Mouse (Mus musculus) C2C12 (cell line): ENCODE data around the gene Gm8994. TPM values are rescaled to one million over a fixed set of nuclear protein-coding genes. Genes with fewer than 3 reads are reported as not detected.

Experiments used
- H3K27me3 ChIP-seq: one replicate; pipeline ENCODE4 v1.6.1; 2011; ENCODE audit not compliant: control insufficient read depth, insufficient read depth, insufficient read length
- H3K36me3 ChIP-seq: one replicate; pipeline ENCODE4 v1.6.1; 2011; ENCODE audit not compliant: control insufficient read depth, insufficient read depth
- H3K4me3 ChIP-seq: one replicate; pipeline ENCODE4 v1.5.1; 2011; ENCODE audit warnings: mild to moderate bottlenecking, control low read depth; ENCODE audit not compliant: poor library complexity, insufficient read depth, severe bottlenecking
- H3K79me2 ChIP-seq: one replicate; pipeline ENCODE4 v1.6.1; 2011; ENCODE audit not compliant: control insufficient read depth, insufficient read depth
- H3K79me3 ChIP-seq: one replicate; pipeline ENCODE4 v1.6.1; 2011; ENCODE audit warnings: low read depth, control low read depth
- H3ac ChIP-seq: one replicate; pipeline ENCODE3; 2011; ENCODE audit warnings: low read depth; ENCODE audit not compliant: control insufficient read depth, insufficient read length
- CEBPB ChIP-seq: IDR thresholded peaks from one replicate; pipeline ENCODE4 v1.6.1; 2011; ENCODE audit warnings: low read depth, mild to moderate bottlenecking, control low read depth, moderate library complexity
- CTCF ChIP-seq: IDR thresholded peaks from one replicate; pipeline ENCODE4 v1.5.1; 2011; ENCODE audit not compliant: control insufficient read depth, insufficient read depth, insufficient read length
- FOSL1 ChIP-seq: IDR thresholded peaks from one replicate; pipeline ENCODE4 v1.8.0; 2011; ENCODE audit warnings: mild to moderate bottlenecking, low read length; ENCODE audit not compliant: poor library complexity, insufficient read depth, severe bottlenecking
- MAX ChIP-seq: IDR thresholded peaks from one replicate; pipeline ENCODE4 v1.6.1; 2011; ENCODE audit warnings: mild to moderate bottlenecking, control low read depth
- MYOD1 ChIP-seq: IDR thresholded peaks from one replicate; pipeline ENCODE4 v1.6.1; 2011; ENCODE audit warnings: low read depth; ENCODE audit not compliant: control insufficient read depth, insufficient read length
- MYOG ChIP-seq: IDR thresholded peaks from one replicate; pipeline ENCODE4 v1.6.1; 2011; ENCODE audit not compliant: control insufficient read depth, insufficient read length; ENCODE audit errors: extremely low read depth
- USF1 ChIP-seq: IDR thresholded peaks from one replicate; pipeline ENCODE4 v1.6.1; 2011; ENCODE audit warnings: low read depth, mild to moderate bottlenecking, control low read depth, moderate library complexity
- polyA plus RNA-seq: library from polyadenylated mRNA; unstranded; fragments of >200 nt; fragmentation: generic; extraction: Trizol; gene quantifications from one replicate; pipeline ENCODE4 v1.2.1, GENCODE M21; 2012; ENCODE audit warnings: missing spikeins

The Gm8994 gene
- polyA plus RNA-seq, 1 experiment, result 0.16 TPM

DNA sequence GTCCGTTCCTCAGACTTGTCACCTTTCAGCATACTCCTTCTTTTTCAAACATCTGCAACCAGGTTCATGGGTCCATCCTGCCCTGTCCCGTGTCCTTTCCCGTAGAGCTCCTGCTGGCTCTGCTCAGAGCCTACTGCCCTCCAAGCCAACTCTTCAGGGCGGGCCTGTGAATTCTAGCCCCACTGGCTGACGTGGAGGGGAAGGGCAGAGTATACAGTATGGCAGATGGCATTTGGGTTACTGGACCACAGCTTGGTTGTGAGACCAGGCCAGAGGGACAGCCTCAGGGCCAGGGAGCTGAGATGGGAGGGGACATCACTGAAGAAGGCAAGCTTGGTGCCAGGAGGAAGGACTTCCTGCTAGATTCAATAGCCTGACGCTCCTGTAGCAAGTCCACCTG lies 17.7 kb downstream of the Gm8994 start:
- TF ChIP-seq MYOG, result no peak
- TF ChIP-seq CEBPB, result no peak
- TF ChIP-seq MYOD1, result no peak
- no peak for TF ChIP-seq MAX
- no peak for TF ChIP-seq FOSL1
- TF ChIP-seq CTCF, result no peak
- TF ChIP-seq USF1, result no peak
- H3K4me3 ChIP-seq, result no peak overlapping the region
- no peaks in the 10 kb centered on the region for H3K79me3 ChIP-seq
- no peaks in the 10 kb centered on the region for H3K79me2 ChIP-seq
- no peaks in the 10 kb centered on the region for H3K27me3 ChIP-seq
- no peaks in the 10 kb centered on the region for H3K36me3 ChIP-seq
- H3ac ChIP-seq, result no peak overlapping the region

DNA sequence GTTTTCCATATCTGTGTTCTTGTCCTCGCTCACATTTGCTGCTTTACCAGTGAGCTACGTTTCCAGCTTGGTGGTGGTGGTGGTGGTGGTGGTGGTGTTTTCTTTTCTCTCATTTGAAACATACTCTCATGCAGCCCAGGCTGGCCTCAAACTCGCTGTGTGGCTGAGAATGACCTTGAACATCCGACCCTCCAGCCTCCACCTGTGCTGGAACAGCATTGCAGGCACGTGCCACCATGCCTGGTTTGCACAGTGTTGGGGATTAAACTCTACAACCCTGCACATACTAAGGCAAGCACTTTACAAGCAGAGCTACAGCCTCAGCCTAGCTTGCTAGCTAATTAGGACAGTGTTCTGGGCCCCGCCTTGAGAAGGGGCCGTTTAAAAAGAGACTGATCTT lies 18.3 kb downstream of the Gm8994 start:
- Histone ChIP-seq H3K36me3 (no peaks in the 10 kb centered on the region), H3K4me3 (no peak overlapping the region), H3K79me2 (no peaks in the 10 kb centered on the region), H3K27me3 (no peaks in the 10 kb centered on the region), H3K79me3 (no peaks in the 10 kb centered on the region), H3ac (no peak overlapping the region)
- TF ChIP-seq USF1 (no peak), MYOD1 (no peak), MYOG (no peak), FOSL1 (no peak)

DNA sequence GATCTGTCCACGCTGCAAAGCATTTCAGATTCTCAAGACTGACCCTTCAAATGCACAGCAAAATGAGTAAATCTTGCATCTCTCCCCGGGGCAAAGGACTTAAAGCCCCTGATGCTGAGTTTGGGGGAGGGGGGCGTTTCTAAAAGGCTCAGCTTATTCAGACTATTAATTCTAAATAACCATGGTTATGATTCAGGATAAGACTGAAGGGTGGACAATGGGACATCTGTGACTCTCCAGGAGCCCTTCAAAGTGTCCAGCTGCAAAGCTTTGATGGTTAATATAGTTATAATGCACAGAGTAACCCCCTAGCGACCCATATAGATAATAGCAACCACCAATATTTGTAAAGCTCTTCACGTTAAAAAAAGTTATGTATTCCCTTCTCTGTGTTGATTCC lies 19.7 kb downstream of the Gm8994 start:
- TF ChIP-seq MAX (no peak), CEBPB (no peak), MYOD1 (no peak), FOSL1 (no peak), USF1 (no peak), CTCF (no peak), MYOG (no peak)
- Histone ChIP-seq H3K27me3 (no peaks in the 10 kb centered on the region), H3K4me3 (no peak overlapping the region), H3ac (no peak overlapping the region), H3K79me3 (no peaks in the 10 kb centered on the region), H3K79me2 (no peaks in the 10 kb centered on the region), H3K36me3 (no peaks in the 10 kb centered on the region)

DNA sequence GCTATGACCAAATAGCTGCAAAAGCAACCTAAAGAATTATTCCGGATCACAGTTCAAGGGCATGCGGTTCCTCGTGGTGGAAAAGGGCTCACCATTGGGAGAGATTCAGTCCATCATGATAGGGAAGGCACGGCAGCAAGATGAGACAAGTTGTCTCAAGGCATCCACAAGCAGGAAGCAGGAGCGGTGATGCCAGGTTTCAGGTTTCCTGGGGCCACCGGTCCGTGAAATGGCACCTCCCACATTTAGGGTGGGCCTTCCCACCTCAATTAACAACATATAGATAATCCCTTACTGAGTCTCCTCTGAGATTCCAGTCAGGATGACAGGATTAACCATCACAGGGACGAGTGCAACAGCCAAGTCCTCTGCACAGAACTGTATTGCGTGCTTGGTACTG lies 20.3 kb downstream of the Gm8994 start:
- Histone ChIP-seq H3K79me2 (no peaks in the 10 kb centered on the region), H3K79me3 (no peaks in the 10 kb centered on the region), H3K4me3 (no peak overlapping the region), H3ac (no peak overlapping the region), H3K27me3 (no peaks in the 10 kb centered on the region), H3K36me3 (no peaks in the 10 kb centered on the region)
- TF ChIP-seq CEBPB, result no peak
- no peak for TF ChIP-seq USF1
- no peak for TF ChIP-seq CTCF
- no peak for TF ChIP-seq MYOG
- no peak for TF ChIP-seq FOSL1
- no peak for TF ChIP-seq MAX
- no peak for TF ChIP-seq MYOD1

- no peak overlapping the region for H3K4me3 ChIP-seq
- H3K79me2 ChIP-seq, result no peaks in the 10 kb centered on the region
- H3K36me3 ChIP-seq, result no peaks in the 10 kb centered on the region
- H3K27me3 ChIP-seq, result no peaks in the 10 kb centered on the region
- TF ChIP-seq MYOD1 (no peak), MYOG (no peak), CEBPB (no peak), USF1 (no peak), CTCF (no peak), MAX (no peak), FOSL1 (no peak)
- H3K79me3 ChIP-seq, result no peaks in the 10 kb centered on the region
- H3ac ChIP-seq, result no peak overlapping the region
Measured at GRCm38 (mm10) chr6:136353399-136354184, 26.3 kb downstream of the Gm8994 start.

DNA sequence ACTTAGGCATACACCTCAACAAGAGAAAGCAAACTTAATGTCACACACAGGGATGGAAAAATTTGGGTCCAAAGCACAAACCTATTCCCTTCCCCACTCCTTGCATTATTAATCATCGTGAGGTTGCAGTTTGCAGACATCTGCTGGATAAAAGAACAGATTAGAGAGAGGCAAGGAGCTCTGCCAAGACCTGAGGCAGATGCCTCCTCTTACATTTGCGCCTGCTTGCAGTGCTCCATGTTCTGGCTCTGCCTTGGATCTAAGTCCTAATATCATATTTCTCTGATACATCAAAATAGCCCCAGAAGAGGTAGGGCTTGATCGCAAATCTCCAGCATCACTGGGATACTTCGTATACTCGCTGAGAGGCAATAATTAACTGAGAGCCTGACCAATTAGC lies 31.1 kb downstream of the Gm8994 start:
- TF ChIP-seq FOSL1 (no peak), CTCF (no peak), MYOG (no peak), CEBPB (no peak), MYOD1 (no peak), MAX (no peak)
- Histone ChIP-seq H3K27me3 (no peaks in the 10 kb centered on the region), H3K79me2 (no peaks in the 10 kb centered on the region), H3ac (no peak overlapping the region), H3K79me3 (no peaks in the 10 kb centered on the region), H3K4me3 (no peak overlapping the region), H3K36me3 (no peaks in the 10 kb centered on the region)
